Mouse (Mus musculus): ENCODE results near the gene Ccdc162. TPM values are rescaled to one million over a fixed set of nuclear protein-coding genes. Genes with fewer than 3 reads are reported as not detected.

Ccdc162 gene
- total and polyA plus RNA-seq, 3 experiments: 0.60 TPM; not detected in 2

DNA sequence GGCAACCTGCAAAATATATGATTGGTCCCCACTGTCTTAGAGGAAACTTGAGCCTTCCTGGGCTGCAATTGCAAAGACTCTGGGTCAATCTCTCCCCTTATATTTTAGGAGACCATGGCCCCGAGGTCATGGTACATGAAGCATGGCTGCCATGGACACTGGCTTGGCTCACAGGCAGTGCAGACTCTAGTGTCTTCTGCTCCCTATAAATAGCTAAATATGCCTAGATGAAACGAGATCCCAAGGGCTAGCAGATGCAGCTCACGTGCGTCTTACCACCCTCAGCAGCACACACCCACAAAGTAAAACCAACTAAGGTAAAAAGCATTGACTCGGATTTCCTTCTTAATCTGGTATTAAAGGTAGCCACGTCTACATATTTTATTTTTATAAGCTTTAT lies 133.1 kb downstream of the Ccdc162 start:
- Histone ChIP-seq H3K4me1 (ENCODE audit: insufficient read depth, low read depth, low read length) (no peaks in the 10 kb centered on the region), H3K9me3 (replicated peaks) (no peaks in the 10 kb centered on the region), H3K27me3 (ENCODE audit: insufficient read depth, low read length) (peaks cover 18% of the 10 kb centered on the region), H3K36me3 (replicated peaks) (no peaks in the 10 kb centered on the region), H3K4me3 (ENCODE audit: low read depth, low read length) (no peak overlapping the region)
- TF ChIP-seq CTCF (IDR thresholded peaks at IDR 0.05; ENCODE audit: low read depth, low read length) (no peak), GATA1 (IDR thresholded peaks at IDR 0.05; ENCODE audit: borderline replicate concordance, low read length) (no peak), POLR2AphosphoS5 (IDR thresholded peaks at IDR 0.05; ENCODE audit: insufficient replicate concordance, low read depth, low read length) (no peak), GATA2 (IDR thresholded peaks at IDR 0.05; ENCODE audit: borderline replicate concordance, low read depth, low read length) (no peak)
- ATAC-seq (ENCODE audit: extremely low read depth, insufficient number of reproducible peaks, low FRiP score, poor library complexity, severe bottlenecking) (no peak), DNase-seq (ENCODE audit: low spot score) (no peak)

DNA sequence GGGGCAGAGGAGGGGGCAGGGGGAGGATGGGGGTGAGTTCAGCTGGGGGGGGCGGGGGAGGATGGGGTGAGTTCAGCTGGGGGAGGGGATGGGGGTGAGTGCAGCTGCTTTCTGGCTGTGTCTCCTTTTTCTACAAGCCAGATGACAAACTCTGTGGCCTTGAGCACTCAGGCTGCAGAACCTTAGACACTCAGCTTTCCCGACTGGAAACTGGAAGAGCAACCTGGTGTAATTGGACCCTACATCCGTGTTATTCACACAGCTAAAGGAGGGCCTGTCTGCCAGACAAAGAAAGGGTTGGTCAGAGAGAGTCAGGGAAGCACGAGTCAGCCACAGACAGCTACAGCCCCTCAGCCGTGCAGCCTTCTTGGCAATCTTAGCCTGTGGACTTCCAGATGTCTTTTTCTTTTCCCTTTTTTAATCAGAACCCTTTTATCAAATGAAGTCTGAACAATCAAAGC lies 133.5 kb downstream of the Ccdc162 start:
- ATAC-seq (ENCODE audit: extremely low read depth, insufficient number of reproducible peaks, low FRiP score, poor library complexity, severe bottlenecking) (no peak), DNase-seq (ENCODE audit: low spot score) (no peak)
- Histone ChIP-seq H3K9me3 (replicated peaks) (no peaks in the 10 kb centered on the region), H3K27me3 (ENCODE audit: insufficient read depth, low read length) (peaks cover 18% of the 10 kb centered on the region), H3K4me3 (ENCODE audit: low read depth, low read length) (no peak overlapping the region), H3K36me3 (replicated peaks) (no peaks in the 10 kb centered on the region), H3K4me1 (ENCODE audit: insufficient read depth, low read depth, low read length) (no peaks in the 10 kb centered on the region)
- no peak for TF ChIP-seq GATA1 (IDR thresholded peaks at IDR 0.05; ENCODE audit: borderline replicate concordance, low read length)
- no peak for TF ChIP-seq POLR2AphosphoS5 (IDR thresholded peaks at IDR 0.05; ENCODE audit: insufficient replicate concordance, low read depth, low read length)

DNA sequence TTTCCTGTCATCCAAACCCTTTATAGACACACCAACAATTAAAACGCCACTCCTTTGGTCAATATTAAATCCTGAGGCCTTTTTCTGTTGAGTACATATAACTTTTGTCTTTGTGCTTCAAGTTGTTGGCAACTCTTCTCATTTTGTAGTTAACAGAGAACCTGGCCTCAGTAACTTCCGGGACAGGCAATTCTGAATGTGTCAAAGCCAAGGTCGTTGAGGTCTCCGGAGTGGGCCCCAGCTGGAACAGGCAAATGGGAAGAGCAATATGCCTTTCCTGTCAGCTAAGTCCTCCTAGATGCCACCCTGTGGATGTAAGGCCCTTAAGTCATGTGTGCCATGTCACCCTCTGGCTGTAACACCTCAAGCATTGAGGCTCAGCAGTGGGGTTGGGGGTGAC lies 136.0 kb downstream of the Ccdc162 start:
- TF ChIP-seq GATA1 (IDR thresholded peaks at IDR 0.05; ENCODE audit: borderline replicate concordance, low read length) (no peak), TAL1 (conservative IDR thresholded peaks at IDR 0.05; ENCODE audit: low read depth, low read length) (no peak), CTCF (IDR thresholded peaks at IDR 0.05; ENCODE audit: low read depth, low read length) (no peak), GATA2 (IDR thresholded peaks at IDR 0.05; ENCODE audit: borderline replicate concordance, low read depth, low read length) (no peak), POLR2AphosphoS5 (IDR thresholded peaks at IDR 0.05; ENCODE audit: insufficient replicate concordance, low read depth, low read length) (no peak)
- no peak overlapping the region for H3K4me3 ChIP-seq (ENCODE audit: low read depth, low read length)
- no peaks in the 10 kb centered on the region for H3K36me3 ChIP-seq (replicated peaks)
- ATAC-seq (ENCODE audit: extremely low read depth, insufficient number of reproducible peaks, low FRiP score, poor library complexity, severe bottlenecking) (no peak), DNase-seq (ENCODE audit: low spot score) (no peak)
- no peaks in the 10 kb centered on the region for H3K4me1 ChIP-seq (ENCODE audit: insufficient read depth, low read depth, low read length)
- H3K27me3 ChIP-seq (ENCODE audit: insufficient read depth, low read length): peaks cover 23% of the 10 kb centered on the region
- no peaks in the 10 kb centered on the region for H3K9me3 ChIP-seq (replicated peaks)

DNA sequence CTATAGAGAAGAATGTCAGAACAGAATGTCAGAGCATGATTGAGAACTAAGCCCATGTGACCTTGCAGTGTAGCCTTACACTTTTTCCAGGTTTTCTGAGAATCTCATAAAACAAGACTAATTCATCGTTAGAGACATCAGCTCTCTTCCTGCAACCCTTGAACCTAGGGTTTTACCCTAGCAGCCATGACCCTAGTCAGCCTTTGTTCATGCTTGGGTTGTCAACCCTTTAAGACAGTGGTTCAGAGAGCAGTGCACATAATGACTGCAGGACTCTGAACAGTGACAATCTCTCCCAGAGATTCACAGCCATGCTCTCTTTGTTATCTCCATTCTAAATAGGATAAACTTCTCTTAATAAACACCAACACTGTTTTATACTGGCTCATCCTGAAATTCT lies 137.9 kb downstream of the Ccdc162 start:
- Histone ChIP-seq H3K9me3 (replicated peaks) (no peaks in the 10 kb centered on the region), H3K36me3 (replicated peaks) (no peaks in the 10 kb centered on the region), H3K4me1 (ENCODE audit: insufficient read depth, low read depth, low read length) (no peaks in the 10 kb centered on the region), H3K27me3 (ENCODE audit: insufficient read depth, low read length) (peaks cover 21% of the 10 kb centered on the region), H3K4me3 (ENCODE audit: low read depth, low read length) (no peak overlapping the region)
- TF ChIP-seq GATA2 (IDR thresholded peaks at IDR 0.05; ENCODE audit: borderline replicate concordance, low read depth, low read length): no peak
- no peak for TF ChIP-seq CTCF (IDR thresholded peaks at IDR 0.05; ENCODE audit: low read depth, low read length)
- no peak for TF ChIP-seq GATA1 (IDR thresholded peaks at IDR 0.05; ENCODE audit: borderline replicate concordance, low read length)
- no peak for TF ChIP-seq TAL1 (conservative IDR thresholded peaks at IDR 0.05; ENCODE audit: low read depth, low read length)
- TF ChIP-seq POLR2AphosphoS5 (IDR thresholded peaks at IDR 0.05; ENCODE audit: insufficient replicate concordance, low read depth, low read length): no peak
- DNase-seq (ENCODE audit: low spot score) (no peak), ATAC-seq (ENCODE audit: extremely low read depth, insufficient number of reproducible peaks, low FRiP score, poor library complexity, severe bottlenecking) (no peak)

DNA sequence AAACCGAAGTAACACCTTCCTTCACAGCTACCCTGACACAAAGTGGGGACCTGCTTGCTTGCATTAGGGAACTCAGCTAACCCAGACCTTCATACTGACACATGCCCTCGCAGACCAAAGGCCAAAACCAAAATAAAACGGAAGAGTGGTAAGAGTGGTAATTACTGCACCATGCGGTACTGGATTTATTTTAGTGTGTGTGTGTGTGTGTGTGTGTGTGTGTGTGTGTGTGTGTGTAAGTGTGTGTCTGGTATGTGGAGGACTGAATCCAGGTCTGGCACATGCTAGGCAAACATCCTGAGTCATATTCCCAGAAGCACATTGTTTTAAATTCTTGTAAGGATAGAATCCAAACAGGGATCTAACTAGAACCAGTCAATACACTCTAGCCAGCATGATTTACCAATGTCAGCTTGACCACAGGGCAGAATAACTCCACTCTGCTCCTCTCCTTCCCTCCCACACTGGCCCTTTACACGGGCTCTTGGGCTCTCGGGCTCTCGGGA lies 140.1 kb downstream of the Ccdc162 start:
- ATAC-seq (ENCODE audit: extremely low read depth, insufficient number of reproducible peaks, low FRiP score, poor library complexity, severe bottlenecking): no peak
- Histone ChIP-seq H3K9me3 (replicated peaks) (no peaks in the 10 kb centered on the region), H3K36me3 (replicated peaks) (no peaks in the 10 kb centered on the region), H3K27me3 (ENCODE audit: insufficient read depth, low read length) (peaks cover 27% of the 10 kb centered on the region), H3K4me1 (ENCODE audit: insufficient read depth, low read depth, low read length) (no peaks in the 10 kb centered on the region), H3K4me3 (ENCODE audit: low read depth, low read length) (no peak overlapping the region)
- TF ChIP-seq TAL1 (conservative IDR thresholded peaks at IDR 0.05; ENCODE audit: low read depth, low read length) (no peak), CTCF (IDR thresholded peaks at IDR 0.05; ENCODE audit: low read depth, low read length) (no peak), GATA2 (IDR thresholded peaks at IDR 0.05; ENCODE audit: borderline replicate concordance, low read depth, low read length) (no peak), GATA1 (IDR thresholded peaks at IDR 0.05; ENCODE audit: borderline replicate concordance, low read length) (no peak), POLR2AphosphoS5 (IDR thresholded peaks at IDR 0.05; ENCODE audit: insufficient replicate concordance, low read depth, low read length) (no peak)
- DNase-seq (ENCODE audit: low spot score): no peak

DNA sequence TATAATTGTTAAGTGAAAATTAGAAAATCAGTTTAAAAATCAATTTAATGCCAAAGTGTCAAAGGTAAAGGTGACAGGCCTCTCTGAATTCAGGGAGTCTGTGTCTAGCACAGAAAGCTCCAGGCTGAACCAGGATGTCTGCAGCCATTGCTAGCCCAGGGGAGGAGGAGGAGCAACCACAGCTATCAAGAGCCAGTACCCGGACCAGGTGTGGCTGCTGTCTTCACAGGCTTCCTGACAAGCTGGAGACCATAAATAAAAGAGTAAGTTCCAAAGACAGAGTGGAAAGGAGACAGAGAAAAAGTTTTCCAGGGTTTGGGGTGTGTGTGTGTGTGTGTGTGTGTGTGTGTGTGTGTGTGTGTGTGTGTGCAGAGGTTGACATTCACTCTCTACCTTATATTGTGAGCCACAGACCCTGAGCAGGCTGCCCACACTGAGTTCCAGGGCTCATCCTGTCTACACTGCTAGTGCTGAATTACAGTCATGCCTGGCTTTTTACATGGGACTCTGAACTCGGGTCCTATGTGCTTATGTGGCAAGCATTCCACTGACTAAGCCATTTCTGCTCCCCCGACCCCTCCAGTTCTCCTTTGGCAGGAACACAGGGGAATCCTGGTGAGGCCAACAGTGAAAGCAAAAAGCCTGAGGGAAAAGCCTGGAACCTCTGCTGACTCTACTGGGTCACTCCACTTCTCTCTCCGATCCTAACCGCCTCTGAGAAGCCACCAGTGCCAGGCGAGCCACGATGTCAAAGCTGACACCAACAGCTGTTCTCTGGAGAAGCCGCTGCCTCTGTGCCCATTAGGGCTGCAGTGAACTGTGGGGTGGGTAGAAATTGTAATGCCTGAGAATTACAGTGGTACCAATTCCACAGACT lies 140.7 kb downstream of the Ccdc162 start:
- ATAC-seq (ENCODE audit: extremely low read depth, insufficient number of reproducible peaks, low FRiP score, poor library complexity, severe bottlenecking): no peak
- Histone ChIP-seq H3K4me3 (ENCODE audit: low read depth, low read length) (no peak overlapping the region), H3K9me3 (replicated peaks) (no peaks in the 10 kb centered on the region), H3K27me3 (ENCODE audit: insufficient read depth, low read length) (peaks cover 25% of the 10 kb centered on the region), H3K36me3 (replicated peaks) (no peaks in the 10 kb centered on the region), H3K4me1 (ENCODE audit: insufficient read depth, low read depth, low read length) (no peaks in the 10 kb centered on the region)
- DNase-seq (ENCODE audit: low spot score): no peak
- TF ChIP-seq TAL1 (conservative IDR thresholded peaks at IDR 0.05; ENCODE audit: low read depth, low read length) (no peak), POLR2AphosphoS5 (IDR thresholded peaks at IDR 0.05; ENCODE audit: insufficient replicate concordance, low read depth, low read length) (no peak), CTCF (IDR thresholded peaks at IDR 0.05; ENCODE audit: low read depth, low read length) (no peak), GATA1 (IDR thresholded peaks at IDR 0.05; ENCODE audit: borderline replicate concordance, low read length) (no peak), GATA2 (IDR thresholded peaks at IDR 0.05; ENCODE audit: borderline replicate concordance, low read depth, low read length) (no peak)
